Mouse (Mus musculus) embryonic facial prominence, embryonic 12.5 days (tissue): ENCODE results near the gene Hrasls. TPM values are rescaled to one million over a fixed set of nuclear protein-coding genes. Genes with fewer than 3 reads are reported as not detected.

Source experiments
- ATAC-seq: fragments of 200-750 bp; cut with Nextera tagmentation; 2 replicates; pipeline ENCODE4 v1.8.0; 2017; ENCODE audit not compliant: insufficient number of reproducible peaks, insufficient read depth, low FRiP score, low TSS enrichment
- H3K27ac ChIP-seq: fragments of 300-500 bp; sonication (generic); 2 replicates; pipeline ENCODE4 v1.5.1; 2016; ENCODE audit warnings: mild to moderate bottlenecking
- H3K27me3 ChIP-seq: fragments of 300-500 bp; sonication (generic); 2 replicates; pipeline ENCODE4 v1.6.1; 2016; ENCODE audit warnings: mild to moderate bottlenecking, moderate library complexity
- H3K36me3 ChIP-seq: fragments of 300-500 bp; sonication (generic); 2 replicates; pipeline ENCODE4 v1.6.1; 2016; ENCODE audit warnings: mild to moderate bottlenecking
- H3K4me1 ChIP-seq: fragments of 300-500 bp; sonication (generic); 2 replicates; pipeline ENCODE4 v1.6.1; 2016
- H3K4me2 ChIP-seq: fragments of 300-500 bp; sonication (generic); replicated peaks from 2 replicates; pipeline ENCODE4 v1.6.1; 2016; ENCODE audit warnings: mild to moderate bottlenecking, moderate library complexity
- H3K4me3 ChIP-seq: fragments of 300-500 bp; sonication (generic); 2 replicates; pipeline ENCODE4 v1.5.1; 2016; ENCODE audit warnings: mild to moderate bottlenecking
- H3K9ac ChIP-seq: fragments of 300-500 bp; sonication (generic); 2 replicates; pipeline ENCODE4 v1.6.1; 2016; ENCODE audit warnings: mild to moderate bottlenecking, moderate library complexity
- H3K9me3 ChIP-seq: fragments of 300-500 bp; sonication (generic); 2 replicates; pipeline ENCODE4 v1.6.1; 2016; ENCODE audit warnings: mild to moderate bottlenecking, moderate library complexity
- WGBS: fragments of 180-500 bp; shearing (Covaris S2); methylation state at CpG from one replicate; pipeline ENCODE4 v1.1.7; 2016; 5-methylcytosine and 5-hydroxymethylcytosine counted together
- polyA plus RNA-seq: library from polyadenylated mRNA; unstranded; fragments of >200 nt; fragmentation: Nextera tagmentation; extraction: Ambion mirVana; gene quantifications from 2 replicates; pipeline ENCODE4 v1.2.1, GENCODE M21; 2016

Hrasls gene
- polyA plus RNA-seq, 1 experiment from 2014 or later: 2.1 TPM

- 35% methylated on average over 2 of the region's 2 CpGs for WGBS
- Histone ChIP-seq H3K4me1 (no peaks in the 10 kb centered on the region), H3K4me2 (no peak overlapping the region), H3K27ac (no peak overlapping the region), H3K27me3 (peaks cover 15% of the 10 kb centered on the region; the same call in 1 of the 2 replicates), H3K36me3 (no peaks in the 10 kb centered on the region), H3K9ac (no peak overlapping the region), H3K4me3 (no peak overlapping the region), H3K9me3 (no peaks in the 10 kb centered on the region)
- no peak for ATAC-seq
These were observed 3.9 kb upstream of the Hrasls start for GRCm38 (mm10) chr16:29205581-29205980.

DNA sequence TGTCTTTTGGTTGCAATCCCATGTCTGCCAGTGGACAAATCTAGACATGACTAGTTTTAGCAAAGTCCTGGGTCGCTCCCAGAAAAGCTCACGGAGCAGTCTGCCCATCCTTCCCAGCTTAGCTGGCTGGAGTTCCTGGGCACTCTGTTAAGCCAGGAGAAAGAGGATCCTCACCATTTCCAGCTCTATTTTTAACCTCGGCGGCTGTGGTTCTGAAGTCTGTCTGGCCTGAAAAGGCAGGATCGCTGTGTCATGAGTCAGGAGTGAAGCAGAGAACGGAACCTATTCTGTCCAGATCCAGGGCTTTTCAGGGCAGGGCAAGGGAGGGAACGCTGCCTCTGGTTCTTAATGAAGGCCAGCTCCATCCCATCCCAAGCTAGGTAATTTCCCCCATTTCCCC, 654 bp upstream of the Hrasls start:
- no peak for ATAC-seq
- peaks cover 22% of the 10 kb centered on the region for H3K27me3 ChIP-seq
- WGBS: 66% methylated on average over 7 of the region's 7 CpGs
- H3K4me2 ChIP-seq: no peak overlapping the region
- H3K4me3 ChIP-seq: no peak overlapping the region
- no peaks in the 10 kb centered on the region for H3K9me3 ChIP-seq
- no peak overlapping the region for H3K27ac ChIP-seq
- no peaks in the 10 kb centered on the region for H3K36me3 ChIP-seq
- H3K4me1 ChIP-seq: no peaks in the 10 kb centered on the region
- H3K9ac ChIP-seq: no peak overlapping the region

GRCm38 (mm10) chr16:29216395-29217295, 7.2 kb downstream of the Hrasls start:
- H3K4me2 ChIP-seq: no peak overlapping the region
- 81% methylated on average over 5 of the region's 5 CpGs for WGBS
- no peaks in the 10 kb centered on the region for H3K4me1 ChIP-seq
- no peak overlapping the region for H3K9ac ChIP-seq
- no peak overlapping the region for H3K27ac ChIP-seq
- no peaks in the 10 kb centered on the region; the same call in 1 of the 2 replicates for H3K27me3 ChIP-seq
- H3K4me3 ChIP-seq: no peak overlapping the region
- no peaks in the 10 kb centered on the region for H3K36me3 ChIP-seq
- H3K9me3 ChIP-seq: no peaks in the 10 kb centered on the region
- no peak for ATAC-seq

GRCm38 (mm10) chr16:29235951-29236350, 26.5 kb downstream of the Hrasls start:
- Histone ChIP-seq H3K27ac (no peak overlapping the region), H3K4me2 (no peak overlapping the region), H3K4me3 (no peak overlapping the region), H3K9ac (no peak overlapping the region), H3K36me3 (no peaks in the 10 kb centered on the region), H3K4me1 (no peaks in the 10 kb centered on the region), H3K9me3 (no peaks in the 10 kb centered on the region), H3K27me3 (no peaks in the 10 kb centered on the region)
- ATAC-seq: no peak
- WGBS: 81% methylated on average over 5 of the region's 5 CpGs

DNA sequence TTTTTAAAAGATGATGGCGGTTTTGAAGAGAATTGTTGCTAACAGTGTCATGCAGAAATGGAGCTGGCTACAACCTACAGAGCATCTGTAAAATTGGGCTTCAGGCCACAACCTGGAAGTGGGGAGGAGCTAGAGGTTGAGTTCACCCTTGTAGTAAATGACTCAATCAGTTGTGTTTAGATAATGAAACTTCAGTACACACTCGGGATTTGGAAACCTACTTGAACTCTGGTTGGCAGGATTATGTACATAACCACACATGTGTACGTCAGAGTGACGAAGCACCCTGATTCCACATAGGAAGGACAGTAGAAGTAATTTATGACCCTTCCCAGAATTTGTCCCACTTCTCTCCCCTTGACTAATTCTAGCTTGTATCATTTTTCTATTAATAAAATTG, 44.8 kb downstream of the Hrasls start:
- Histone ChIP-seq H3K36me3 (no peaks in the 10 kb centered on the region), H3K4me3 (no peak overlapping the region), H3K9ac (no peak overlapping the region), H3K9me3 (no peaks in the 10 kb centered on the region), H3K4me2 (no peak overlapping the region), H3K27me3 (no peaks in the 10 kb centered on the region), H3K27ac (no peak overlapping the region), H3K4me1 (no peaks in the 10 kb centered on the region)
- 81% methylated on average over 4 of the region's 4 CpGs for WGBS
- no peak for ATAC-seq

Other genes starting within 250 kb of the Hrasls start
- 0.04 and 0.05 TPM in 2 replicates for gene Atp13a5, start 169.0 kb downstream of the Hrasls start, polyA plus RNA-seq